Mouse (Mus musculus) cortical plate, adult 2 months (tissue): ENCODE measurements at regions not wholly inside any gene's neighbourhood (a gene's known extent, or its start where the extent isn't known, plus 50 kb on each side); places are given as distances from the start of the nearest gene placed in this dataset.

Experiments used
- H3K27ac ChIP-seq: fragments of 200-500 bp; 2 replicates; pipeline ENCODE4 v1.5.1; 2012; ENCODE audit warnings: low read length, control low read depth, inconsistent platforms; ENCODE audit not compliant: insufficient read depth
- H3K4me1 ChIP-seq: fragments of 200-500 bp; 2 replicates; pipeline ENCODE4 v1.6.1; 2011; ENCODE audit warnings: low read length; ENCODE audit not compliant: control insufficient read depth, insufficient read depth
- H3K4me3 ChIP-seq: fragments of 200-500 bp; 2 replicates; pipeline ENCODE4 v1.5.1; 2011; ENCODE audit warnings: mild to moderate bottlenecking, low read length, control low read depth; ENCODE audit not compliant: insufficient read depth
- CTCF ChIP-seq: fragments of 200-500 bp; IDR thresholded peaks from 2 replicates; pipeline ENCODE4 v1.5.1; 2011; ENCODE audit warnings: mild to moderate bottlenecking, control low read depth, low read length; ENCODE audit not compliant: insufficient read depth; ENCODE audit errors: extremely low read depth
- POLR2A ChIP-seq: fragments of 200-500 bp; IDR thresholded peaks from 2 replicates; pipeline ENCODE4 v1.6.1; 2011; ENCODE audit warnings: mild to moderate bottlenecking, low read length, control low read depth; ENCODE audit not compliant: insufficient read depth; ENCODE audit errors: extremely low read depth

GRCm38 (mm10) chr1:57155869-57156268, 177.4 kb upstream of the Satb2 start:
- H3K4me1 ChIP-seq = no peaks in the 10 kb centered on the region
- no peak overlapping the region for H3K27ac ChIP-seq
- TF ChIP-seq POLR2A (no peak), CTCF (no peak)
- H3K4me3 ChIP-seq = no peak overlapping the region

GRCm38 (mm10) chr1:57164443-57164842, 186.0 kb upstream of the Satb2 start:
- no peak overlapping the region for H3K4me3 ChIP-seq

GRCm38 (mm10) chr1:57174289-57174890, 195.9 kb upstream of the Satb2 start:
- no peaks in the 10 kb centered on the region for H3K4me1 ChIP-seq
- H3K27ac ChIP-seq = no peak overlapping the region
- no peak overlapping the region for H3K4me3 ChIP-seq
- no peak for TF ChIP-seq POLR2A
- no peak for TF ChIP-seq CTCF

More at GRCm38 (mm10) chr1:57164443-57164842, 186.0 kb upstream of the Satb2 start:
- TF ChIP-seq CTCF = no peak
- TF ChIP-seq POLR2A = no peak
- H3K27ac ChIP-seq = no peak overlapping the region
- no peaks in the 10 kb centered on the region for H3K4me1 ChIP-seq

GRCm38 (mm10) chr1:57188796-57189319, 188.6 kb upstream of the 1700066M21Rik start:
- Histone ChIP-seq H3K27ac (no peak overlapping the region), H3K4me3 (no peak overlapping the region), H3K4me1 (no peaks in the 10 kb centered on the region)
- no peak for TF ChIP-seq POLR2A
- TF ChIP-seq CTCF = no peak

- no peak overlapping the region for H3K27ac ChIP-seq
- H3K4me3 ChIP-seq = no peak overlapping the region
- H3K4me1 ChIP-seq = no peaks in the 10 kb centered on the region
- no peak for TF ChIP-seq POLR2A
- no peak for TF ChIP-seq CTCF
Measured at GRCm38 (mm10) chr1:57201274-57201673, 176.1 kb upstream of the 1700066M21Rik start.

- Histone ChIP-seq H3K4me3 (no peak overlapping the region), H3K4me1 (no peaks in the 10 kb centered on the region), H3K27ac (no peak overlapping the region)
- no peak for TF ChIP-seq POLR2A
- no peak for TF ChIP-seq CTCF
Measured at GRCm38 (mm10) chr1:57204331-57204730, 173.1 kb upstream of the 1700066M21Rik start.

- H3K4me3 ChIP-seq = no peak overlapping the region
- no peak overlapping the region for H3K27ac ChIP-seq
- peak; percentile 89 for TF ChIP-seq CTCF
- no peak for TF ChIP-seq POLR2A
- H3K4me1 ChIP-seq = no peaks in the 10 kb centered on the region
Measured at GRCm38 (mm10) chr1:57205198-57205987, 172.0 kb upstream of the 1700066M21Rik start.

GRCm38 (mm10) chr1:57206496-57206895, 170.9 kb upstream of the 1700066M21Rik start:
- no peak overlapping the region for H3K4me3 ChIP-seq
- no peak overlapping the region for H3K27ac ChIP-seq
- no peak for TF ChIP-seq CTCF
- no peak for TF ChIP-seq POLR2A

GRCm38 (mm10) chr1:57206944-57207343, 170.5 kb upstream of the 1700066M21Rik start:
- Histone ChIP-seq H3K27ac (no peak overlapping the region), H3K4me1 (no peaks in the 10 kb centered on the region), H3K4me3 (no peak overlapping the region)
- TF ChIP-seq CTCF (no peak), POLR2A (no peak)

More at GRCm38 (mm10) chr1:57206496-57206895, 170.9 kb upstream of the 1700066M21Rik start:
- H3K4me1 ChIP-seq = no peaks in the 10 kb centered on the region

- Histone ChIP-seq H3K4me3 (no peak overlapping the region), H3K4me1 (peaks cover 2% of the 10 kb centered on the region; the same call in 1 of the 2 replicates), H3K27ac (no peak overlapping the region)
- no peak for TF ChIP-seq CTCF
- no peak for TF ChIP-seq POLR2A
Measured at GRCm38 (mm10) chr1:57208415-57208814, 169.0 kb upstream of the 1700066M21Rik start.
